Mouse (Mus musculus): ENCODE measurements at regions not wholly inside any gene's neighbourhood (a gene's known extent, or its start where the extent isn't known, plus 50 kb on each side); places are given as distances from the start of the nearest gene placed in this dataset.

- no peaks in the 10 kb centered on the region for H3K4me1 ChIP-seq (ENCODE audit: control insufficient read depth, insufficient read depth, low read length)
- WGBS, result 93% methylated on average over 2 of the region's 2 CpGs
- no peak overlapping the region for H3K27ac ChIP-seq (ENCODE audit: insufficient read depth, low read depth, low read length)
- H3K4me3 ChIP-seq (ENCODE audit: insufficient read depth, low read depth, low read length), result no peak overlapping the region
- TF ChIP-seq POLR2A (IDR thresholded peaks at IDR 0.05; ENCODE audit: insufficient read depth, low read depth, low read length) (no peak), CTCF (IDR thresholded peaks at IDR 0.05; ENCODE audit: insufficient read depth, low read depth, low read length) (no peak)
Measured at GRCm38 (mm10) chr4:95467526-95467925, 89.8 kb upstream of the Fggy start.

- TF ChIP-seq POLR2A (IDR thresholded peaks at IDR 0.05; ENCODE audit: insufficient read depth, low read depth, low read length) (no peak), CTCF (IDR thresholded peaks at IDR 0.05; ENCODE audit: insufficient read depth, low read depth, low read length) (no peak)
- Histone ChIP-seq H3K4me3 (ENCODE audit: insufficient read depth, low read depth, low read length) (no peak overlapping the region), H3K4me1 (ENCODE audit: control insufficient read depth, insufficient read depth, low read length) (no peaks in the 10 kb centered on the region), H3K27ac (ENCODE audit: insufficient read depth, low read depth, low read length) (no peak overlapping the region)
- WGBS, result 85% methylated on average over 5 of the region's 5 CpGs
Measured at GRCm38 (mm10) chr4:95474726-95475406, 82.4 kb upstream of the Fggy start.

- H3K4me3 ChIP-seq (ENCODE audit: insufficient read depth, low read depth, low read length), result no peak overlapping the region
- WGBS, result 56% methylated on average over 12 of the region's 12 CpGs
- no peak overlapping the region for H3K27ac ChIP-seq (ENCODE audit: insufficient read depth, low read depth, low read length)
Measured at GRCm38 (mm10) chr4:95476071-95476724, 81.1 kb upstream of the Fggy start.

GRCm38 (mm10) chr4:95483571-95483970 lies 73.7 kb upstream of the Fggy start:
- TF ChIP-seq CTCF (IDR thresholded peaks at IDR 0.05; ENCODE audit: insufficient read depth, low read depth, low read length), result no peak
- TF ChIP-seq POLR2A (IDR thresholded peaks at IDR 0.05; ENCODE audit: insufficient read depth, low read depth, low read length), result no peak
- H3K4me1 ChIP-seq (ENCODE audit: control insufficient read depth, insufficient read depth, low read length), result peaks cover 3% of the 10 kb centered on the region; the same call in 1 of the 2 replicates
- no peak overlapping the region for H3K4me3 ChIP-seq (ENCODE audit: insufficient read depth, low read depth, low read length)
- no peak overlapping the region for H3K27ac ChIP-seq (ENCODE audit: insufficient read depth, low read depth, low read length)
- 65% methylated on average over 6 of the region's 6 CpGs for WGBS

More at GRCm38 (mm10) chr4:95476071-95476724, 81.1 kb upstream of the Fggy start:
- no peaks in the 10 kb centered on the region for H3K4me1 ChIP-seq (ENCODE audit: control insufficient read depth, insufficient read depth, low read length)
- no peak for TF ChIP-seq CTCF (IDR thresholded peaks at IDR 0.05; ENCODE audit: insufficient read depth, low read depth, low read length)
- TF ChIP-seq POLR2A (IDR thresholded peaks at IDR 0.05; ENCODE audit: insufficient read depth, low read depth, low read length), result no peak

GRCm38 (mm10) chr4:95487323-95487722 lies 70.0 kb upstream of the Fggy start:
- Histone ChIP-seq H3K4me1 (ENCODE audit: control insufficient read depth, insufficient read depth, low read length) (peaks cover 3% of the 10 kb centered on the region; the same call in 1 of the 2 replicates), H3K27ac (ENCODE audit: insufficient read depth, low read depth, low read length) (no peak overlapping the region), H3K4me3 (ENCODE audit: insufficient read depth, low read depth, low read length) (no peak overlapping the region)
- TF ChIP-seq CTCF (IDR thresholded peaks at IDR 0.05; ENCODE audit: insufficient read depth, low read depth, low read length) (no peak), POLR2A (IDR thresholded peaks at IDR 0.05; ENCODE audit: insufficient read depth, low read depth, low read length) (no peak)
- 63% methylated on average over 7 of the region's 7 CpGs for WGBS

GRCm38 (mm10) chr4:95487969-95488368 lies 69.3 kb upstream of the Fggy start:
- 76% methylated on average over 1 of the region's 1 CpGs for WGBS
- H3K4me3 ChIP-seq (ENCODE audit: insufficient read depth, low read depth, low read length), result no peak overlapping the region
- TF ChIP-seq CTCF (IDR thresholded peaks at IDR 0.05; ENCODE audit: insufficient read depth, low read depth, low read length) (no peak), POLR2A (IDR thresholded peaks at IDR 0.05; ENCODE audit: insufficient read depth, low read depth, low read length) (no peak)
- H3K27ac ChIP-seq (ENCODE audit: insufficient read depth, low read depth, low read length), result no peak overlapping the region
- peaks cover 3% of the 10 kb centered on the region; the same call in 1 of the 2 replicates for H3K4me1 ChIP-seq (ENCODE audit: control insufficient read depth, insufficient read depth, low read length)

GRCm38 (mm10) chr4:95489059-95489458 lies 68.2 kb upstream of the Fggy start:
- TF ChIP-seq CTCF (IDR thresholded peaks at IDR 0.05; ENCODE audit: insufficient read depth, low read depth, low read length) (no peak), POLR2A (IDR thresholded peaks at IDR 0.05; ENCODE audit: insufficient read depth, low read depth, low read length) (no peak)
- peaks cover 3% of the 10 kb centered on the region; the same call in 1 of the 2 replicates for H3K4me1 ChIP-seq (ENCODE audit: control insufficient read depth, insufficient read depth, low read length)
- WGBS, result 97% methylated on average over 2 of the region's 2 CpGs

GRCm38 (mm10) chr4:95500265-95500664 lies 57.0 kb upstream of the Fggy start:
- Histone ChIP-seq H3K27ac (ENCODE audit: insufficient read depth, low read depth, low read length) (no peak overlapping the region), H3K4me3 (ENCODE audit: insufficient read depth, low read depth, low read length) (no peak overlapping the region), H3K4me1 (ENCODE audit: control insufficient read depth, insufficient read depth, low read length) (no peaks in the 10 kb centered on the region)
- TF ChIP-seq CTCF (IDR thresholded peaks at IDR 0.05; ENCODE audit: insufficient read depth, low read depth, low read length) (no peak), POLR2A (IDR thresholded peaks at IDR 0.05; ENCODE audit: insufficient read depth, low read depth, low read length) (no peak)
- WGBS, result 94% methylated on average over 3 of the region's 3 CpGs

More at GRCm38 (mm10) chr4:95489059-95489458, 68.2 kb upstream of the Fggy start:
- Histone ChIP-seq H3K27ac (ENCODE audit: insufficient read depth, low read depth, low read length) (no peak overlapping the region), H3K4me3 (ENCODE audit: insufficient read depth, low read depth, low read length) (no peak overlapping the region)

- 69% methylated on average over 2 of the region's 2 CpGs for WGBS
Measured at GRCm38 (mm10) chr4:95501164-95501563, 56.1 kb upstream of the Fggy start.

More at GRCm38 (mm10) chr4:95501164-95501563, 56.1 kb upstream of the Fggy start:
- H3K27ac ChIP-seq (ENCODE audit: insufficient read depth, low read depth, low read length), result no peak overlapping the region
- no peaks in the 10 kb centered on the region for H3K4me1 ChIP-seq (ENCODE audit: control insufficient read depth, insufficient read depth, low read length)
- H3K4me3 ChIP-seq (ENCODE audit: insufficient read depth, low read depth, low read length), result no peak overlapping the region
- no peak for TF ChIP-seq CTCF (IDR thresholded peaks at IDR 0.05; ENCODE audit: insufficient read depth, low read depth, low read length)
- no peak for TF ChIP-seq POLR2A (IDR thresholded peaks at IDR 0.05; ENCODE audit: insufficient read depth, low read depth, low read length)

Measured in olfactory bulb, adult 2 months (tissue).